Mouse (Mus musculus): ENCODE results near the gene 4933407L21Rik. TPM values are rescaled to one million over a fixed set of nuclear protein-coding genes. Genes with fewer than 3 reads are reported as not detected.
"Not testable (repeated sequence)": the region's sequence is repeated elsewhere in the genome, so short reads cannot be mapped to it uniquely, and the experiment has no call there.

Gene 4933407L21Rik
- total RNA-seq, 2 experiments from 2014 or later: 6.1 to 7.2 TPM

DNA sequence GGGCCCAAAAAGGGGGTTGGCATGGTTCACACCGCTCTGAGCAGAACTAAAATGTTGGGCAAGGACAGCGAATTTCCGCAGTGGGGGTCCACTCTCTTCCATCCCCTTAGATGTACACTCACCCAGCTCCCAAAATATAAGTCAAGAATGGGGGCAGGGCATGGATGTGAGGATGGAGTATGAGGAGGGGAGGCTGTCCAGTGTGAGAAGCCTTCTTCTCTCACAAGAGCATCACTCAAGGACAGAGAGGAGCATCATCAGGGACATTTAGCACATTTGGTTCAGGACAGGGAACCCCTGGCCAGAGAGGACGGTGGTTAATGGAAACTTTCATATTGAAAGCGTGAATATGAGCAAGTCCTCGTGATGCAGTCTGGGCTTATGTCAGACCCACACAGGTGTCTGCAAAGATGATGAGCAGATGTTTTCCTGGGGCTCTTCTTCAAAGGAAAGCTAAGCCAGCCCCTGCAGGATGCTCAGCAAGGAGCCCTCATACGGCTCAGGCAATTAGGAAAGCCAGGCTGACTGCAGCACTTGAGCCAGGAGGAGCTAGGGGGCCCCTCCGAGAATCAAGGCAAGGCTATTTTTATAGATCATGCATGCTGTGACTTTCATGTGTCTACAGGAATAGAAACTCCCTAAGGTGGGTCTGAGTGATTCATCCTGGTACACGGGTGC, 29.8 kb downstream of the 4933407L21Rik start:
- DNase-seq: no peak
- intact Hi-C loops (cut with DNase I): no loop called here

DNA sequence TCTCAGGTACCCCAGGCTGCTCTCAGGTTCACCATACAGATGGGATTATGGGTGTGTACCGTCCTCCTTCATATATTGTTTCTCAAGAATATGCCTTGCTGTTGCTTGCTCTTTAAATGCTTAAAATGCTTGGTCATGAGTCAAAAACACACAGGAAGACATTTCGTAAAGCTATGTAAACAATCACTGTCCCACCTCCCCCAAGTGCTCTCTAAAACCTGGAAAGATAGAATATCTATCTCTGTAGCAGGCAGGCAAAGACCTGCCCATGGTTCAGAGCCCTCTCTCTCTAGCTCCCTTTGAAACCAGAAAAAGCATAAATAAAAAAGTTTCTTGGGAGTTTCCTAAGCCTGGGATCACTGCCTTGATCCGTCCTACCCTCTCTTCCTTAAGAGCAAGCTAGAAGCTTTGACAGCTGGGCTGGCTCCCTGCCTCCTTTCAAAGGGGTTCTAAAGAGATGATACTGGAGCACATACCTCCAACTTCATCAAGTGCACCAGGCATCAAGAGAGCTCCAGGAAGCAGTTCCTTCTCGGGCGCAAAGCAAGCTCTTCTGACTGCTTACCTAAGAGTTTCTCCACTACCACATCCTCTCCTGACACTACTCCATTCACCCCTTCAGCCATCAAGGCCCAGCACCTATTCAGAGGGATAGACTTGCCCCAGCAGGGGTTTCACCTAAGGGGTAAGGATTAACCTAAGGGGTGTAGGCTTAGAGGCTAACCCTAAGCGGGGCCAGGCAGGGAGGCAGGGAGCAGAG, 31.0 kb downstream of the 4933407L21Rik start:
- intact Hi-C loops (cut with DNase I): no loop called here
- no peak for DNase-seq

DNA sequence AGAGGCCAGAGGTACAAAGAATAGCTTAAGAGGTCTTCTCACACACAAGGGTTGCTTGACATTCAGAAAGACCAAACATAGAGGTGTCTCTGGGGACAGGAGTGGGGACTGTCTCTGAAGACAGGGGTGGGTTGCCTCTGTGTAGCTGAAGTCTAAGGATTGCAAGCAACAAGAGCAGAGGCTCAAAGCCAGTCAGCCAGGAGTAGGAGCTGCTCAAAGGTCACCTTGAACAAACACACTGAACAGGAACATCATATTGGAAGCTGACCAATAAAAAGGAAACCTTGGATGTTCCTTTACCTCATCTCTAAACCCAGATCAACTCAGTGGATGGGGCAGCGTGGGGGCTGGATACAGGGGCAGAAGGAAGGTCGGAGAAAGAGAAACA, 31.6 kb downstream of the 4933407L21Rik start:
- intact Hi-C loops (cut with DNase I): no loop called here
- DNase-seq: no peak

DNA sequence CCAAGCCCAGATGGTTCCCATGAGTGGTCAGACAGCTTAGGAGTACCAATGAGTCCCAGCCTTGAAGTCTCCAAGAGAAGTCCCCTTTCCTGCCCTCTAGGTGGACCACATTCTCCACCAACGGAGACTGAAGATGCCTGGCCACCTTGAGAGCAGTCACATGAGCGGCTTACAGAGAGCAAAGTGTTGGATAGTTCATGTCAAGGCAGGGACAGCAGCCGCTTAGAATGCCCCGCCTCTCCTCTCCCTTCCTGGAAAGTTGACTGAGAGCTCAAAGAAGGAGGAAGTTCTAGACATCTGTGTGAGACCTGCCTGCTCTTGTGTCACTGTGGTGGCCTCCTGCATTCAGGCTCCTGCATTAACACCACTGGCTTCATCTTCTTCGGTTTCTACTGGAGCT, 32.6 kb downstream of the 4933407L21Rik start, which contains the start of gene Gpr55:
Gpr55 (minus strand) TSS at position 135 of the 400 bp plus-strand sequence.
- intact Hi-C loops (cut with DNase I): no loop called here
- DNase-seq: no peak

DNA sequence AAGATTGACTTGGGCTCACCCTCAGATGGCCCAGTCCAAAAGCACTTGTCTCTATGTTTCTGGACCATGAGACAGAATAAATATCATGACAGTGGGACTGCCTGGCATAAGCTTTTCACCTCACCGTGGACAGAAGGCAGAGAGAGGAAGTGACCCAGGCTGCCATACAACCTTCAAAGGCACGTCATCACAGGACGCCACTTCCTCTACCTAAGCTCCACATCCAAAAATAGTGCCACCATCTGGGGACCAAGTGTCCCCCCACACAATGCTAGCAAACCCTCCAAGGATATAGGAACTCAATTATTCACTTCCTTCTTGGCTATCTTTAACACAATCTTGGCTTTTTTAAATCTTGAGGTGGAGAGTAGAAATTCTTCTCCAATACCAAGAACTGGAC, 33.8 kb downstream of the 4933407L21Rik start:
- intact Hi-C loops (cut with DNase I): no loop called here

DNA sequence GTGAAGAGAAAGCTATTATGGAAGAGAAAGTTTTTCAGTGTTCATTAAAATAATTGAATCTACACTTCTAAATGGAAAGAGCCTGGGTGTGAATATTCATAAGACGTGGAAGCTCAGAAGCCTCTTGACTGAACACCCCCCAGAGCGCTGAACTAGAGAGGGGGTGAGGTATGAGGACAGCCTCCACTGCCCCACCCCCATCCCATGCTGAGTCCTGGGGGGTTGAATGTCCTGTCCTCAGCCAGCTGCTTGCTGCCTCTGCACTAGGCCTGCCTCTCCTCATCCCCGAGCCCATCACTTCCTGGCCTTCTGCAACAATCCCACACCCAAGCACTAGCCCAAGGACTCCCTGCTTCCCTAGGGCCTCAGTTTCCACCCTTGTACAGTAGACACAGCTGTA, 37.6 kb downstream of the 4933407L21Rik start:
- DNase-seq: no peak
- intact Hi-C loops (cut with DNase I): no loop called here

More for the DNA sequence above, 33.8 kb downstream of the 4933407L21Rik start:
- no peak for DNase-seq

DNA sequence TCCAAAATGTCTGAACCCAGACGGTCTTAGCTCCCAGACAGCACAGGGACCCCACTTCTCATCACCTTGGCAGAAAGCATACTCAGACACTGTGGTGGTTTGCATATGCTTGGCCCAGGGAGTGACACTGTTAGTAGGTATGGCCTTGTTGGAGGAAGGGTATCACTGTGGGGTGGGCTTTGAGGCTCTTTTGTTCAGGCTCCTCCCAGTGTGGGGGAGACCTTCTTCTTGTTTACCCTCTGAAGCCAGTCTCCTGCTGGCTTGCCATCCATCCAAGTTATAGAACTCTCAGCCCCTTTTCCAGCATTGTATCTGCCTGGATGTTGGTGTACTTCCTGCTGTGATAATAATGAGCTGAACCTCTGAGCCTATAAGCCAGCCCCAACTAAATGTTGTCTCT, 40.8 kb downstream of the 4933407L21Rik start:
- intact Hi-C loops (cut with DNase I): no loop called here

DNA sequence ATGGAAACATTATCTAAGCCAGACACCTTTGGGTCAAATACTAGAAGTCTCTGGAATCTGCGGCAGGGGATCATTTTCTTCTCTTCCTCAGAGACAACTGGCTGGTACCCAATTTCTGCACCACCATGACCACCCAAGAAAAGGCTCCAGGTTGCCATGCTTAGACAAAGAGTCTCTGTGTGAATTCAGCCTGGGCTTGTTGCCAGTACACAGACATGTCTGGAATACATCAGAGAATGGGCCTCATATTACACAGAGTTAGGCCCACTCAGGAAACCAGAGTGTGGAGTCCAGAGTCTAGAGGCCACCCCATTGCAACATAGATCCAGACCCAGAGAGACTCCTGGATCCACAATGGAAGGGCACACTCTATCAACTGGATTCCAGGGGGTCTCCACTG, 41.2 kb downstream of the 4933407L21Rik start:
- DNase-seq: peak; percentile 66
- intact Hi-C loops (cut with DNase I): no loop called here

More for the DNA sequence above, 40.8 kb downstream of the 4933407L21Rik start:
- DNase-seq: no peak

DNA sequence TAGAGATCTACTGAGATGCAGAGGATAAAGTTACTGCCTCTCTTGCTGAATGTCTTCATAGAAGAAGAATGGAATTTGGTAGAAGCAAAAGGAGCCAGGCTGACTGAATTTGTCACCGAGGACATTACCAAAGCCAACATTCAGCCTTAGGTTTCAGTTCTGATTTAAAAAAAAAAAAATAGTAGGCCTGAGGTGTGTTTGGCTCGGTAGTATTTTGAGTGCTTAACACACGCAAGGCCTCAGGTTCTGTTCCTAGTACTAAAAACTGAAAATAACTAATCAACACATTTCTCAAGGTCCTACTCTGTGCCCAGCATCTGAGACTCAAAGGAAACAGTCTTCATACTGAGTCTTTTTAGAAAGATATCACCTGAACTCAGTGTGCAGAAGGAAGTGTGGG, 42.8 kb downstream of the 4933407L21Rik start:
- no peak for DNase-seq
- intact Hi-C loops (cut with DNase I): no loop called here

DNA sequence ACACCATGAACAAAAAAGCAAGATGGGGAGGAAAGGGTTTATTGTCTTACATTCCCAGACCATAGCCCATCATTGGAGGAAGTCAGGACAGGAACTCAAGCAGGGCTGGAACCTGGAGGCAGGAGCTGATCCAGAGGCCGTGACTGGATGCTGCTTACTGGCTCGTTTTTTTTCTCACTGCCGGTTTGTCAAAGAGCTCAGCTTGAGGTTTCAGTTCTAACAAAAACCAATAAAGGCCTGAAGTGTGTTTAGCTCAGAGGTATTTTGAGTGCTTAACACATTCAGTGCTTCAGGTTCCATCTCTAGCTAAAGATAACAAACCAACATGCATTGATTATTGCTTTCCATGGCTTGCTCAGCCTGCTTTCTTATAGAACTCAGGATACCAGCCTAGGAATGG, 44.1 kb downstream of the 4933407L21Rik start:
- no peak for DNase-seq

DNA sequence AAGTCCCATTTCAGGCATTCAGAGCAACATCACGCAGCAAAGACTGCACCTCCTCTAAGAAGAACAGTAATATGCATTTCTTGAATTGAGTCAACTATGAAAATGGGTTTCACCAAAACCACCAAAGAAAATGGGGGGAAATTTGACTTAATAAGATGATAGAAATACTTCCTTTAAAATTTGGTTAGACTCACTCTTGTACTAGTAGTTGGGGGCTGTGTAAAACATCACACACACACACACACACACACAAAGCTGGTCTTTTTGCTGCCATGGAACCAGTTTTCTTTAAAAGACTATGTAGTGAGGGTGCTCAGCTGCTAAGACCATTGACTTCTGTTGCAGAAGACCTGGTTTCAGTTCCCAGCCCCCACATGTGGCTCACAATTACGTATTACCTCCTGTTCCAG, 45.2 kb downstream of the 4933407L21Rik start:
- DNase-seq: no peak

More for the DNA sequence above, 44.1 kb downstream of the 4933407L21Rik start:
- intact Hi-C loops (cut with DNase I): no loop called here

DNA sequence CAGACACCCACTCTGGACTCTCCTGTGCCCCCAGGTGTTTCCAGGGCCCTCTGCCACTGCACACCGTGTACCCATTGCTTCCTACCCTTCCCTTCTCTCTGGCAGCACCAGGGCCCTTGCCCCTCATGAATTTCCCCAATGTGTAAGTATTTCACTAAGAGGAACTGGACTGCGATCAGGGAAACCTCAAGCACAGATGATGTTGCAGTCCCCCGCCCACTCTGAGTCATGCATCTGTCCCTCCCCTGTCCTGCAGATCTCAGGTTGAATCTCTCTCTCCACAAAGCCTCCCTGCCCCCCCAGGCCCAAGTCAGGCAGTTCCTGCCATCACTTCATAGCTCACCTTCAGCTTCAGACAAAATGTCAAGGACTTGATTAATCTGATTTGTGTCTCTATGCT, 49.4 kb downstream of the 4933407L21Rik start:
- intact Hi-C loops (cut with DNase I): no loop called here
- DNase-seq: no peak

More for the DNA sequence above, 45.2 kb downstream of the 4933407L21Rik start:
- intact Hi-C loops (cut with DNase I): no loop called here

DNA sequence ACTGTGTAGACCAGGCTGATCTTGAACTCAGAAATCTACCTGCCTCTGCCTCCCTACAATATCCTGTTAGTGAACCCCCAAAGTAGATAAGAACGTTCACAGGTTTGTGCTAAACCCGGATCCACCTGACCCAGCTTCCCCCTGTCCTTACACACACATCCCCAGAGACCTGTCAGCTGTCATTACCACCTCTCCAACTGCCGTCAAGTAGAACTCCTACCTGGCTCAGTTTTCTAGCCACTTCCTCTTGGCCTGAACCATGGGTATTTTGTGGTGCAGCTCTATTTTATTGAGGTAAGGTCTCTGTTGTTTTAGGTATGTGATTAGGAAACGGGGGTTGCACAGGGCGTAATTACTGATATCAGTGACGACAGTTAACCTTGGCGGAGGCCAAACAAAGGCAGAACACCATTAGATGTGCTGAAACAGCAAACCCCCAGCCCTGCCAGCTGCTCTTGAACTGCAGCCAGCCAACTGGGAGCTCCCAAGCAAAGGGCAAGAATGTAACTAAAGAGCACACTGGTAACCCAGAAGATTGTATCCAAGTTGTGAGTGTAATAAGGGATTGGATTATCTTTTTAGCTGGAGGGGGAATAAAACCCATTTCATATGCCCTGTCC, 53.6 kb downstream of the 4933407L21Rik start:
- intact Hi-C loops (cut with DNase I): no loop called here
- peak; percentile 48 for DNase-seq

DNA sequence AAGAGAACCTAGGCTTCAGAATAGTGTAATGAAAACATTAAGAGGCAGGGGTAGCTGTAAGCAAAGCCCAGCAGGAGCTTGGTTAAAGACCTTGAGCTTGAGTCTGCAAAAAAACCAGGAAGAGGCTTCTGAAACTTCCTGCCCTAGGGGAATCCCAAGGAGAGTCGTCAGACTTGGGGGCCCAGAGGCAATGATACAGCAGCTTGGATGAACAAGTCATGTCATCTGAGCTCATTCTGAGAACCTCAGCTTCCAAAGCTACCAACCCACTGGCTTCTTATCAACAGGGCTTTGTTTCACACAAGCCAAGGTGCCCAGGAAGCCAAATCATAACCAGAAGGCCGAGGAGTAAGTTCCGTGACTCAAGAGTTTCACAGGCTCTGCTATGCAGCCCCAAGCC, 57.5 kb downstream of the 4933407L21Rik start:
- DNase-seq: no peak
- intact Hi-C loops (cut with DNase I): no loop called here

DNA sequence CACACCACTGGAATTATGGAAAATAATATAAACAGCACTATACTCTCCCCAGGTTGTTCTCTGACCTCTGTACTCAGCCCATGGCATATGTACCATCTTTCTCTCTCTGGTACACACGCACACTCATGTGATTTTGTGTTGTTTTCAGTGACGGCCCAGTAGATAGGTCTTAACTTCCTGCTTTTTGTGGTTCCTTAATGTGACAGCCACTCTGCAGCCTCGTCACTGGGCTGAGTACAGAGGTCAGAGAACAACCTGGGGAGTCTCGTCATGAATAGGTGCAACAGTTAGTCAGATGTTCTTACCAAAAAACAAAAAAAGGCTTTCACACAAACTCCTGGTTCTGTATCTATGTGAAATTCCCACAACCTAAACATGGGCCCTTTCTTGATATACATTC, 60.1 kb downstream of the 4933407L21Rik start:
- intact Hi-C loops (cut with DNase I): no loop called here
- no peak for DNase-seq

DNA sequence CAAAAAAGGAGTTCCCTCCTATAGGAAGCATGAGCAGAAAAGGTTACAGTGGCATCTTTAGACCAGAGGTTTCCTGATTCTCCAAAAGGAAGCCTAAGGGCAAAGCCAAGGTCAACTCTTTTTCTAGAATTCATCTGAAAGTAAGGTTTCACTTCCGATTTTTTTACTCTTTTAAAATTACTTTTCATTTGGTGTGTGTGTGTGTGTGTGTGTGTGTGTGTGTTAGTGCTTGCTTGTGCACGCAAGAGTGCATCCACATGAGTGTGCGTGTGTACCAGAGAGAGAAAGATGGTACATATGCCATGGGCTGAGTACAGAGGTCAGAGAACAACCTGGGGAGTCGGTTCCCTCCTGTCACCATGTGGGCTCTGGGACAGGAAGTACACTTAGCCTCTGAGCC, 60.6 kb downstream of the 4933407L21Rik start:
- DNase-seq; intact Hi-C loops (cut with DNase I): not testable (repeated sequence)

Other genes starting within 250 kb of the 4933407L21Rik start
- under 1 TPM; 0.24 to 0.84 TPM for gene A630001G21Rik, start 149.8 kb upstream of the 4933407L21Rik start, total RNA-seq (2021)
- 100 to 1,000 TPM; 134 to 144 TPM for gene Cab39, start 135.0 kb upstream of the 4933407L21Rik start, total RNA-seq (2021)
- 100 to 1,000 TPM; 111 to 124 TPM for gene Itm2c, start 34.2 kb upstream of the 4933407L21Rik start, total RNA-seq (2021)
- gene Gpr55, start 32.5 kb downstream of the 4933407L21Rik start, total RNA-seq (2021): under 1 TPM in 1 of 2 experiments, not detected in 1; 0.10 TPM
- under 1 TPM; 0.58 to 0.64 TPM for gene Spata3, start 88.3 kb downstream of the 4933407L21Rik start, total RNA-seq (2021)
- 10 to 100 TPM; 11.1 to 11.8 TPM for gene 2810459M11Rik, start 117.4 kb downstream of the 4933407L21Rik start, total RNA-seq (2021)
- 100 to 1,000 TPM; 134 to 135 TPM for gene Psmd1, start 135.9 kb downstream of the 4933407L21Rik start, total RNA-seq (2021)
- gene Htr2b, start 183.5 kb downstream of the 4933407L21Rik start, total RNA-seq (2021): not detected
- 1 to 10 TPM; 4.0 to 4.4 TPM for gene Gm21972, start 205.2 kb downstream of the 4933407L21Rik start, total RNA-seq (2021)
- 10 to 100 TPM; 32.7 to 36.7 TPM for gene Armc9, start 226.3 kb downstream of the 4933407L21Rik start, total RNA-seq (2021)